Mouse (Mus musculus) intestine, embryonic 14.5 days (tissue): Measurements from ENCODE around the gene Sgsm3. TPM values are rescaled to one million over a fixed set of nuclear protein-coding genes. Genes with fewer than 3 reads are reported as not detected.

ENCODE experiments used
- ATAC-seq: fragments of 200-750 bp; cut with Nextera tagmentation; replicated peaks from 2 replicates; pipeline ENCODE4 v1.8.0; 2017; ENCODE audit warnings: low read depth, moderate number of reproducible peaks, moderate TSS enrichment, moderate library complexity; ENCODE audit not compliant: low FRiP score, low TSS enrichment
- DNase-seq: peaks from one replicate; pipeline ENCODE4 v3.0.0-alpha.2; 2018; ENCODE audit warnings: low spot score
- H3K27ac ChIP-seq: fragments of 300-500 bp; sonication (generic); 2 replicates; pipeline ENCODE4 v1.5.1; 2014; ENCODE audit warnings: low read depth, mild to moderate bottlenecking, control low read depth
- H3K27me3 ChIP-seq: fragments of 300-500 bp; sonication (generic); replicated peaks from 2 replicates; pipeline ENCODE4 v1.6.1; 2014; ENCODE audit warnings: low read length, control low read depth; ENCODE audit not compliant: control insufficient read depth, insufficient read depth
- H3K36me3 ChIP-seq: fragments of 300-500 bp; sonication (generic); 2 replicates; pipeline ENCODE4 v1.6.1; 2014; ENCODE audit warnings: low read length, control low read depth; ENCODE audit not compliant: control insufficient read depth, insufficient read depth
- H3K4me1 ChIP-seq: fragments of 300-500 bp; sonication (generic); replicated peaks from 2 replicates; pipeline ENCODE4 v1.6.1; 2014; ENCODE audit warnings: low read length, control low read depth, mixed read lengths; ENCODE audit not compliant: control insufficient read depth, insufficient read depth
- H3K4me2 ChIP-seq: fragments of 300-500 bp; sonication (generic); 2 replicates; pipeline ENCODE4 v1.6.1; 2014; ENCODE audit warnings: low read length
- H3K4me3 ChIP-seq: fragments of 300-500 bp; sonication (generic); 2 replicates; pipeline ENCODE4 v1.5.1; 2014; ENCODE audit warnings: low read depth, low read length, control low read depth, mixed read lengths
- H3K9ac ChIP-seq: fragments of 300-500 bp; sonication (generic); 2 replicates; pipeline ENCODE4 v1.6.1; 2014; ENCODE audit warnings: mild to moderate bottlenecking, low read length
- H3K9me3 ChIP-seq: fragments of 300-500 bp; sonication (generic); 2 replicates; pipeline ENCODE4 v1.6.1; 2016; ENCODE audit warnings: low read length, control low read depth; ENCODE audit not compliant: control insufficient read depth
- WGBS: fragments of 180-500 bp; shearing (Covaris S2); extraction: QIAGEN DNeasy Blood & Tissue Kit; methylation state at CpG from one replicate; pipeline ENCODE4 v1.1.7; 2014; 5-methylcytosine and 5-hydroxymethylcytosine counted together
- polyA plus RNA-seq: library from polyadenylated mRNA; unstranded; fragments of >200 nt; fragmentation: Nextera tagmentation; extraction: Ambion mirVana; gene quantifications from 2 replicates; pipeline ENCODE4 v1.2.1, GENCODE M21; 2014

The Sgsm3 gene
- polyA plus RNA-seq, 1 experiment from 2014 or later: 26.4 TPM

DNA sequence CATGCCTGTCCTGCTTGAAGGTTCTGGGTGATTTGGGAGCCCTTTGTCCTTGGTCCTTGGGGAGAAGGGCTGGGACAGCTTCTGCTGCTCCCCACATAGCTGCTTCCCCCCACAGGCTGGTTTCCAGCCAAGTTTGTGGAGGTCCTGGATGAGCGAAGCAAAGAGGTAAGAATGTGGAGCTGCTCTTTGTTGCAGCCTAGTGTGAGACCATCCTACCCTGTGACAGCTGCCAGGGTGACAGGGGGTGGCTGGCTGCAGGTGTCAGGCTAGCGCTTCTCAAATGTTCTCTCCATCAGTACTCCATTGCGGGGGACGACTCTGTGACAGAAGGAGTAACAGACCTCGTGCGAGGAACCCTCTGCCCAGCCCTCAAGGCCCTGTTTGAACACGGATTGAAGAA, 32.5 kb downstream of the Sgsm3 start:
- peak; percentile 47 for DNase-seq
- Histone ChIP-seq H3K4me1 (no peaks in the 10 kb centered on the region), H3K9ac (no peak overlapping the region), H3K9me3 (no peaks in the 10 kb centered on the region), H3K27ac (no peak overlapping the region), H3K27me3 (no peaks in the 10 kb centered on the region), H3K4me2 (no peak overlapping the region), H3K36me3 (peaks cover 43% of the 10 kb centered on the region), H3K4me3 (no peak overlapping the region)
- no peak for ATAC-seq
- WGBS: 79% methylated on average over 7 of the region's 7 CpGs

GRCm38 (mm10) chr15:81011523-81011922, 34.0 kb downstream of the Sgsm3 start:
- DNase-seq (peak; percentile 49), ATAC-seq (no peak)
- Histone ChIP-seq H3K36me3 (peaks cover 57% of the 10 kb centered on the region), H3K27ac (no peak overlapping the region), H3K4me1 (no peaks in the 10 kb centered on the region), H3K4me2 (no peak overlapping the region), H3K9ac (no peak overlapping the region), H3K4me3 (no peak overlapping the region), H3K27me3 (no peaks in the 10 kb centered on the region), H3K9me3 (no peaks in the 10 kb centered on the region)
- WGBS: 27% methylated on average over 3 of the region's 3 CpGs

DNA sequence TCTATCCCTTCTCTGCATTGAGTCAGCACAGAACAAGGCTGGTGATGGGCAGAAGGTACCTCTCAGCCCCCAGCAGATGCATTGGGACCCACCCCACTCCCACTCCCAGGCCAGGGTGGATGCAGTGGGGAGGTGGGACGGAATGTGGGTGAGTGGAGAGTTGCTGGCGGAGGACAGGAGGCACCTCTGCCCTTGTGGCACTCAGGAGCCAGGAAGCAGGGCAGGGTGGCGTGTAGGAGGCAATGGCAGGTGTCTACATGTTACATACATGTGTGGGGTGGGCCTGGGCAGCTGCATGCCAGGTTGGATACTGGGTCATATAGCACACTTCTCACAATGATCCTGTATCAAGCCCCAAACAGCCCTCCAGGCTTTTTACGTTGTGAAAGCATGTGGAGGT, 34.8 kb downstream of the Sgsm3 start:
- Histone ChIP-seq H3K27ac (no peak overlapping the region), H3K4me1 (no peaks in the 10 kb centered on the region), H3K36me3 (peaks cover 63% of the 10 kb centered on the region), H3K9ac (no peak overlapping the region), H3K27me3 (no peaks in the 10 kb centered on the region), H3K4me2 (no peak overlapping the region), H3K4me3 (no peak overlapping the region), H3K9me3 (no peaks in the 10 kb centered on the region)
- DNase-seq: no peak
- ATAC-seq: no peak
- WGBS: 84% methylated on average over 4 of the region's 4 CpGs

GRCm38 (mm10) chr15:81013186-81013585, 35.6 kb downstream of the Sgsm3 start:
- 85% methylated on average over 7 of the region's 7 CpGs for WGBS
- Histone ChIP-seq H3K9me3 (no peaks in the 10 kb centered on the region), H3K9ac (no peak overlapping the region), H3K36me3 (peaks cover 71% of the 10 kb centered on the region), H3K4me3 (no peak overlapping the region), H3K4me1 (no peaks in the 10 kb centered on the region), H3K27me3 (no peaks in the 10 kb centered on the region), H3K4me2 (no peak overlapping the region), H3K27ac (no peak overlapping the region)
- ATAC-seq (no peak), DNase-seq (no peak)

DNA sequence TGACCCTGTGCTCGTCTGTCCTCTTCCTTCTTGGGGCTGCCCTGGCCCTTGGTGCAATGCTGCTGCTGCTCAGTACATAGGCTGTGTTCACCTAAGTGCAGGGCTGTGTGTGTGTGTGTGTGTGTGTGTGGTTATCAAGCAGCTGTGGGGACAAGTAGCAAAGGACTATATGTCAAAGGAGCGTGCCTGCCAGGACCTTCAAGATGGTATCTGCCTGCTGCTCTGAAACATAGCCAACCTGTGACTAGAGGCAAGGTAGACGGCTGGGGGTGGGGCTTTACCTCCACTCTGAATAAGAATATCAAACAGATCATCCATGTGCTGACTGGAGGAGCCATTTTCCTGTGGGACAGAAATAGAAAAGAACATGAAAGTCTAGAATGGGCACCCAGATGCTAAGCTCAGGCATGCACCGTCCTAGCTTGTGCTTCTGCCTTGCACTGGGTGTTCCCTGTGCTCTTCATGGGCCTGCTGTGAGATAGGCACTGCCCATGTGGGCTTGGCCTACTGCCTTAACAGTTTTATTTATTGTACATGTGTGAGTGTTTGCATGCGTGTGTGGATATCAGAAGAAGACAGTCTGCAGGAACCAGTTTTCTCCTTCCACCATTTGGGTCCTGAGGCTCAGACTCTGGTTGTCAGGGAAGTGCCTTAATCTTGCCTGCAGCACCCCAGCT, 37.6 kb downstream of the Sgsm3 start:
- DNase-seq (no peak), ATAC-seq (no peak)
- no peaks in the 10 kb centered on the region for H3K9me3 ChIP-seq
- H3K9ac ChIP-seq: no peak overlapping the region
- H3K36me3 ChIP-seq: peaks cover 77% of the 10 kb centered on the region
- no peaks in the 10 kb centered on the region for H3K4me1 ChIP-seq
- WGBS: 85% methylated on average over 5 of the region's 5 CpGs
- H3K4me2 ChIP-seq: no peak overlapping the region
- no peak overlapping the region for H3K27ac ChIP-seq
- no peaks in the 10 kb centered on the region for H3K27me3 ChIP-seq
- H3K4me3 ChIP-seq: no peak overlapping the region

- Histone ChIP-seq H3K36me3 (peaks cover 85% of the 10 kb centered on the region), H3K9ac (no peak overlapping the region), H3K27me3 (no peaks in the 10 kb centered on the region), H3K9me3 (no peaks in the 10 kb centered on the region), H3K27ac (no peak overlapping the region), H3K4me2 (no peak overlapping the region), H3K4me1 (no peaks in the 10 kb centered on the region), H3K4me3 (no peak overlapping the region)
- 85% methylated on average over 10 of the region's 10 CpGs for WGBS
- no peak for ATAC-seq
- no peak for DNase-seq
Measured at GRCm38 (mm10) chr15:81016488-81016887, 38.9 kb downstream of the Sgsm3 start.

DNA sequence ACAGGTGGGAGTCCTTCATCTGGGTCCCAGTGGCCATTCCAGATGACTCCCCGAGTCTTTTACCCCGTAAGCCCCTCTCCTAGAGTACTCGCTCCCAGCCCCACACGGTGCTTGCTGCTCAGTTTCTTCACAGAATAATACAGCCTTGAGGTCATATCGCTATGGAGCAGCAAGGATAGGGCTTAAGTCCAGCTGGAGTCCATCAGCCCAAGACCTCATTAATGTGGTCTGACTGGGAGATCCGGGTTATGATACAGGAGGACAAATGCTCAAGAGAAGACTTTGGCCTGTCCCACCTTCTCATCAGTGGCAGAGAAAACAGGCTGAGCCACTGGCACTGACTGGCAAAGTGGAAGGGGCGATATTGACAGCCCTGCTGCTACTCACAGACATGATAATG, 39.7 kb downstream of the Sgsm3 start:
- no peak for ATAC-seq
- Histone ChIP-seq H3K4me3 (no peak overlapping the region), H3K9ac (no peak overlapping the region), H3K36me3 (peaks cover 93% of the 10 kb centered on the region), H3K9me3 (no peaks in the 10 kb centered on the region), H3K27me3 (no peaks in the 10 kb centered on the region), H3K4me2 (no peak overlapping the region), H3K27ac (no peak overlapping the region), H3K4me1 (no peaks in the 10 kb centered on the region)
- DNase-seq: no peak
- WGBS: 89% methylated on average over 7 of the region's 7 CpGs

DNA sequence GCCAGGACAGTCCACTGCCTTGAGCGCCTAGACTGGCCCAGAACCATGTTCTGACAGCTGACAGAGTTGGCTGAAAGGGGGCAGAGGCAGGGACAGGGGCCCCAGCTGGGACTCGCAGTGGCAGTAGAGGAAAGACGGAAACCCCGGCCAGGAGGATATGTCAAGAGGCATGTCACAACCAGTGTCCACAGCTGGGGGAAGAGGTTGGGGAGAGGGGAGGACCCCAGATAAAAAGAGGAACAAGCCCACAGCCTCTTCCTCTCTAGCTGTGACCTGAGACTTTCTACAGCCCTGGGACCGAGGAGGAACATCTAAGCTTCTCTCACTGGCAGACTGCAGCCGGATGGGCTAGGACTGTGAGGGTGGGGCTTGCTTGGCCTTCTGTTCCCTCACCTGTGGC, 43.8 kb downstream of the Sgsm3 start:
- DNase-seq: no peak
- WGBS: 91% methylated on average over 6 of the region's 6 CpGs
- Histone ChIP-seq H3K4me2 (no peak overlapping the region), H3K27ac (no peak overlapping the region), H3K9me3 (no peaks in the 10 kb centered on the region), H3K36me3 (peaks cover 56% of the 10 kb centered on the region), H3K4me1 (no peaks in the 10 kb centered on the region), H3K27me3 (no peaks in the 10 kb centered on the region), H3K9ac (no peak overlapping the region), H3K4me3 (no peak overlapping the region)
- ATAC-seq: no peak

DNA sequence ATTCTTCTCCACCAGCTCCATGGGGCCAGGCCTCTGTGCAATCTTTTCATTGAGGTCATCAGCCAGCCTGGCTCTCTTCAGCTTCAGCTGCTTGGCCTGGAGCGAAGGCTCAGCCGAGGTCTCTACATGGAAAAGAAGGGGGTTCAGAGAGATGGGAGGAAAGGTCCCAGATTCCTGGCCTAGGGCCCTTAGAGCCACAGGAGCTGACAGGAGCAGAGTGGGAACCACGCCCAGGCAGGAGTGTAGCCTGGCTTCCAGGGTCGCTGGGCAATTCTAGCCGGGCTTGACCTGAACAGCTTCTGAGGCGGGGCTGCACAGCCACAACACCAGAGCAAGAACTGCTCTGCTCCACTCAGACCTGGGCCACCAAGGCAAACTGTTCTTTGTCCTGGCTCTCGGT, 44.9 kb downstream of the Sgsm3 start:
- WGBS: 84% methylated on average over 7 of the region's 7 CpGs
- ATAC-seq: no peak
- no peaks in the 10 kb centered on the region for H3K9me3 ChIP-seq

More for the DNA sequence above, 44.9 kb downstream of the Sgsm3 start:
- no peak for DNase-seq
- Histone ChIP-seq H3K4me1 (peaks cover 8% of the 10 kb centered on the region), H3K36me3 (peaks cover 47% of the 10 kb centered on the region), H3K9ac (no peak overlapping the region), H3K27ac (no peak overlapping the region), H3K4me3 (no peak overlapping the region), H3K27me3 (no peaks in the 10 kb centered on the region), H3K4me2 (no peak overlapping the region)
